Mouse (Mus musculus): ENCODE measurements around the gene Rassf9.

The Rassf9 gene

DNA sequence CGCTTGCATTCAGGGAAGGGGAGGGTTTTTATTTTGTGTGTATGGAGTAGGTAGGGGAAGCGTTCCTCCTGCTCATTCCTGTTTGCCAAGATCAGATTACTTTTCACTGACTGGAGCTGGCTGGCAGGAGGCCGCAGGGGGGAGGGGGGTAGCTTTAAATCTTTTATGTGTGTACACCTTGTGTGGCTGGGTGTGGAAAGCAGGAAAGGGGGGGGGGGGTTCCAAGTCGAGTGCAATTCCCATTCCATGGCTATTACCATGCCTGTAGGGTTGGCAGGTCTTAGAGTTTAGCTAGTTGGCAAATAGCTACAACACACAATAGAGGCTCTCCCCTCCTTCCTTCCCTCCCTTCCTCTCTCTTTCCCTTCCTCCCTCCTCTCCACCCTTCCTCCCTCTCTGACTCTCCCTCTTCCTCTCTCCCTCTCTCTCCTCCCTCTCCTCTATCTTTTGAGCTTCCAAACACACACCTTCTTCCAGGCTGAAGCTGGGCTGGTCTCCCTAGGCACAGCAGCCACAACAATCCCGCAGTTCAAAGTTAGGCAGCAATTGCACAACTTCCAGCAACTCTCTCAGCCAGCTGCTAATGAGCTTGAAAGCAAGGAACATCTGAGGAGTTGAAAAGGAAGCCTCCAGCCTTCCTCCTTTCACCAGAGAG, at the start of gene Rassf9:
TSS of gene Rassf9 (plus strand) at position 416 of the 655 bp plus-strand sequence.
- DNase-seq (ENCODE audit: low read depth) = no peak

- DNase-seq (ENCODE audit: low read depth) = no peak
Measured at GRCm38 (mm10) chr10:102469412-102469811, 42.6 kb upstream of the Rassf9 start.

DNA sequence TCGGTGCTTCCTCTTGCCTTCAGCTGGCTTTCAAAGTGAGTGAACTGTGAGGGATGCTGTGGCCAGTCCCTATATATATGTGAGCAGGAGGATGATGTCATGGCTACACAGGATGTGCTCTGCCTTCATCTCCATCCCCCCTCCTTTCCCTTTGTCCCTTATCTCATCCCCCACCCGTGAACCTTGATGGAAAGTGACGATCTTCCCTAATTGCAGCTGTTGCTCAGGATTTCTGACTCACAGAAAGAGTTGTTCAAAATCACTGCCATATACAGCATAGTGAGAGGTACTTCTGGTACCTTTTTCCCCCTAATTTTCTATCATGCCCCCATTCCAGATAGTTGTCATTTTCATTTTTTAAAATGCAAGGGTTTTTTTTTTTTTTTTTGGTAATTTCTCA, 21.6 kb upstream of the Rassf9 start, which contains the start of gene Nts:
TSS of gene Nts (minus strand) at position 101 of the 400 bp plus-strand sequence.
- DNase-seq (ENCODE audit: low read depth) = no peak

DNA sequence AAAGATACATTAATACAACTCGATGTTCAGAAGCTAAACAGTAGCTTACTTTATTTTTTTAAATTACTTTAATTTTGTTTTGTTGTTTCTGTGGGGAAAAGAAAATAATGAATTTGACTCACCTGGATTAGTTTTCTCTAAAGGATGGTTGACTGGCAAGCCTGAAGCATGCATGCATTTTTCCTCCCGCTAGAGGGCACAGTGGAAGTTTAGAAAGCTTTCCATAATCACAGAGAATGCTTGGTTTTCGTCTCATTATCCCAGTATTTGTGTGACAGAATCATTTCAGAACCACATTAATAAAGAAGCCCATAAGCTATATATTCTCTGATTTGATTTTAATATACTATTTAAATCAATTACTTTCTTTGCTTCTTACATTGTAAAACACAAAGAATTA, 20.2 kb upstream of the Rassf9 start:
- DNase-seq (ENCODE audit: low read depth) = peak; percentile 67

DNA sequence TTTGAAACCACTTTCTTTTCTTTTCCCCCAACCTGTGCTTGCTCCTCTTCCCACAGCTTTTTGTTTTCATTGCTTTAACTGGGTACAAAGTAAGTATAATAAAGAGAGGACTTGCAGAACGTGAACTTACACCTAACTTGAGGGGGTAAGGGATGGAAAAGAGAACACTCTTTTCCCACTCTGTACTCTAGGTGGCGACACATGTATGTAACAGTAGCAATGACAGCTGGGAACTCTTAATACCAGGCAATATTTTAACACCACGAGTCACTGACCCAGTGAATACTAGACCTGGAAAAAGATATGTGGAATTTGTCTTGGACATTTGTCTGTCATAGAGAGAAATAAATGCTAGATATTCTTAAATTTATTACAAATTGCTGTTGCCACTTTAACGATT, 13.3 kb upstream of the Rassf9 start:
- DNase-seq (ENCODE audit: low read depth) = peak; percentile 59

DNA sequence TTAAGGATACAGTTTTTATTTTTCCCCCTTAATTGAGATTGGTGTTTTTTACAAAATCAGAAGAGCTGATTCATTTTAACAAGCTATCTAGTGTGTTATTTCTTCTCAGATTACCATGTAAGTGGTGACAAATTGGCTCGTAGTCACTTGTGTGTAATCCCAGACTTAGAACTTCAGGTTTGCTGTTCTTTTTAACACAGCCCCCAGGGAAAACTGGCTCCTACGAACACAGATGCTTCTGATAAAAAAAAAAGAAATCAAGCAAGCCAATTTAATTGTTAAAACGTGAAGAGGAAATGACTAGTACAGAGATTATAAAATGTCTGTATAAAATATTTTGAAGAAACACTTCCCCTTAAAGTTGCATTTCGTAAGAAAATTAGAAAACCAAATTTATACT, 4.6 kb upstream of the Rassf9 start:
- DNase-seq (ENCODE audit: low read depth) = no peak

DNA sequence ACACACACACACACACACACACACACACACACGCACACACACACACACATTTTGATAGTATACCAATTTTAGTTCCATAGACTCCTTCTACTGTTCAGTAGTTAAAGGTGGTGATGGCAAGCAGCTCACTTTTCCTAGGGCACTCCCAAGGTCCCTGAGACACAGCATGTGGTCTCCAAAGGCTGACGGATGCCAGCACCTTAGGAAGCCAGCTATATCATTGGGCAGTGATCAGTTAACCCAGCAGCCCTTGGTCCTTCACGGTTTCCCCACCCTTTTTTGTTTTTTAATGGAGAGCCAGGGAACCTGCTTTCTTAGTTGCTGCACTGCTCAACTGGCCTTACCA, 588 bp upstream of the Rassf9 start:
- DNase-seq (ENCODE audit: low read depth) = no peak

- DNase-seq (ENCODE audit: low read depth) = no peak
Measured at GRCm38 (mm10) chr10:102514159-102514558, 2.1 kb downstream of the Rassf9 start.

- DNase-seq (ENCODE audit: low read depth) = no peak
Measured at GRCm38 (mm10) chr10:102527901-102528300, 15.9 kb downstream of the Rassf9 start.

GRCm38 (mm10) chr10:102553941-102554340, 41.9 kb downstream of the Rassf9 start:
- no peak for DNase-seq (ENCODE audit: low read depth)

DNA sequence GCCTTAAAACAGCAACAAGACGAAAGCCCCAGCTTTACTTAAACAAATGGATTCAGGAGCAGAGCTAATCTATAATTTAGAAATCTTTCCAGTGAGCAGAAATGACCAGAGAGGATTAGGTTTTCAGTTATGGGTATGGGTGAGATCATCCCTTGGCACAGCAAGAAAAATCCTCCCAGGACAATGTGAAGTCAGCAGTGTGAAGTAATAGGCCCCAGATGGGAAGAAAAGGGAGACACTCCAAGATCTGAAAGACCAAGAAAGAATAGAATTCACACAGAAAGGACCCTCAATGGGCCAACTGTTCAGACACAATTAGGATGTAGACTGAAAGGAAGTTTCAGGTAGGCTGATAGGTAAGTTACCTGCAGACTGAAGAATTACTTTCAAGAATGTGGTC, 50.5 kb downstream of the Rassf9 start:
- peak; percentile 3 for DNase-seq (ENCODE audit: low read depth)

DNA sequence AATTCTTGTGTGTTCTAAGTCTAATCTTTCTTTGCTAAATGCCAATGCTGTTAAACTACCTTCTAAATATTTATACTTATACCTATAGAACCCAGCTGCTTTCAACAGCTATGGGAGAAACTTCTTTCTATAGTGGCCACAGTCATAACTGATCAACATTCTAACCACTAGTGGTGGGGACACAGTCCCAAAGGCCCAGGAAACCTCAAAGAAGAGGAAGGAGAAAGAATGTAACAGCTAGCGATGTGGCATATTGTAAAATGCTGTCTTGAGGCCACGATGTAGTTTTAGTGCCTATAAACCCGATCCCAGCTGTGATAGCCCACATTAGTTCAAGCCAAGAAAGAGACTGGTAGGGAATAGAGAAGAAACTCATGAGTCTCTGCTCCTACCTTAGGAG, 65.9 kb downstream of the Rassf9 start:
- DNase-seq (ENCODE audit: low read depth) = no peak

GRCm38 (mm10) chr10:102594306-102594705, 82.3 kb downstream of the Rassf9 start:
- no peak for DNase-seq (ENCODE audit: low read depth)
